Mouse (Mus musculus) spleen, postnatal 4 days (tissue): ENCODE measurements at regions not wholly inside any gene's neighbourhood (a gene's known extent, or its start where the extent isn't known, plus 50 kb on each side); places are given as distances from the start of the nearest gene placed in this dataset.
"Not testable (repeated sequence)": the region's sequence is repeated elsewhere in the genome, so short reads cannot be mapped to it uniquely, and the experiment has no call there.

ENCODE experiments used
- DNase-seq, 2 experiments: peaks; one replicate each; pipeline ENCODE4 v3.0.0; 2022; ENCODE audit warnings: low spot score in 2 of 2

DNA sequence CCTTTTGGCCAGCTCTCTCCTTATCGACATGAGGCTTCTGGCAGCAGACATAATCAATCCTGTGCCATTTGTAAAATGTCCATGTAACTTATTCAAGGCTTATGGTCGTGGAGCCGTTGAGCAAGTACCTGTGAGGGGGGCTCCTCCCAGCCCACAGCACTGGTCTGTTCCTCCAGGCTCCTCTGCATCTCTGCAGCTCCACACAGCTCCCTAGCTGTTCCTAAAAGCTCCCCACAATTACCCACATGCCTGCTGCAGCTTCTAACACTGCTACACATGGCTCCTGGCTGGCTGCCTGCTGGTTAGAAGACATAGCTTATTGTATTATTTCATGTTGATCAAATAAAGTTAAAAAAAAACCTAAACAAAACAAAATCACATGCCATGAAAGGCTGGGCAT, 77.9 kb downstream of the Tcp10c start:
- DNase-seq: not testable (repeated sequence)

DNA sequence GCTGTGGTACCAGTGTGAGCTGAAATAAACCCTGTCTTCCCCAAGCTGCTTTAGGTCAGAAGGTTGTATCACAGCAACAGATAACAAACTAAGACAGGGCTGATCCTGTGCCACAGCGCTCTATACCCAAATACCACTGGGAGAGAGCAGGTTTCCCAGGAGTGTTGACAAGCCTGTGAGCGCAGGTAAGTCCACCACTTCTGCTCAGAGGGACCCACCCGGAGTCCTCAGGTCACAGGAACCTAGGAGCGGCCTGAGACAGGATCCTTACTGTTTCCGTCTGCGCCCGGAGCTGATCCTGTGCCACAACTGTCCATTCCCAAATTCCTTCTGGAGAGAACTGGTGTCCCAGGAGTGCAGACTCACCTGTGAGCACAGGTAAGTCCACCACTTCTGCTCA, 79.8 kb downstream of the Tcp10c start:
- not testable (repeated sequence) for DNase-seq

DNA sequence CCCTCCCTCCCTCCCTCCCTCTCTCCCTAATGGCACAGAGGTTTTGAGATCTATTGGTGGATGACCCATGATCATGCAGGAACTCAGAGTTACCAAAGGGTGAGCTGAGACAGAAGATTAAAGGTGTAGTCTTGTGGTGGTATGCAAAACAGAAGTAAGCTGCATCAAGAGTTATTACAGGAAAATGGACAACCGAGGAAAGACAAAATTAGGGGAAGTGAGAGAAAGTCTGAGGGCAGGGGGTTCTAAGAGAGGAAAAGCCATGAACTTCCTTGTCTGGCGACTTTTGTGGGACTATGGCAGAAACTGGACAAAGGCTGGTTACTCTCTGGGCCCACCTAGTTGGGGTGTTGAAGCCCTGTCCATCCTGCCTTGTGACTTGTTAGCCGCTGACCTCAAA, 84.4 kb downstream of the Tcp10c start:
- DNase-seq: not testable (repeated sequence)

DNA sequence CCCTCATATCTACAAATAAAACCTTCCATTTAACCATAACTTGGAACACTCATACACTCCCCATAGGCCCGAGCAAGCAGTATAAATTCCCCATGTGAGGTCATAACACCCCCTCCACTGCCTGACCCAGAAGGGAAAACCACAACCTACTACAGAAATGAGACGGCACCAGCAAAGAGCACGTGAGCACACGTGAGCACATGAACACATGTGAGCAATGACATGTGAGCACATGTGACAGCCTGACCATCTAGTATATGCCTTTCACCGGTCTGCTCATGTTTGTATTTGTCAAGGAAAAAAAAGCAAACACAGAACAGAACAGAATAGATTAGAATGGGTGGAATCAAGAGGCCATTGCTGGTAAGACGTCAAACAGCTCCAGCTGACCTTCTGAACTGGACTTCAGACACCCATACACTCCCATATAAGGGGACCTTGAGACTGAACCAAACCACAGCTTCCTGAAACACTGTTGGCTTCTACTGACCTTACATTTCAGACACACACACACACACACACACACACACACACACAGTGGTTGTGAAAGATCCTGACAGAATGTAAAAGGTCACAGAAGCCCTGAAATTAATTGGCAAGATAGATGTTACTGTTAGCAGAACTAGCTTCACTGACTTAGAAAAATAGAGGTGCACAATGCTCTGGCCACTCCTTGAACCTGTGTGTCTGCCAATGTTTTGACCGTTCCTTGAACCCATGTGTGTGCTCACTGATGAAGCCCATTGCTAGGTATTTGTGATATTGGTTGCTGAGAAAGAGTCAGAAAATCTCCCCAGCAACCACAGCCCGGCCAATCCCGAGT, 86.5 kb downstream of the Tcp10c start:
- not testable (repeated sequence) for DNase-seq

DNA sequence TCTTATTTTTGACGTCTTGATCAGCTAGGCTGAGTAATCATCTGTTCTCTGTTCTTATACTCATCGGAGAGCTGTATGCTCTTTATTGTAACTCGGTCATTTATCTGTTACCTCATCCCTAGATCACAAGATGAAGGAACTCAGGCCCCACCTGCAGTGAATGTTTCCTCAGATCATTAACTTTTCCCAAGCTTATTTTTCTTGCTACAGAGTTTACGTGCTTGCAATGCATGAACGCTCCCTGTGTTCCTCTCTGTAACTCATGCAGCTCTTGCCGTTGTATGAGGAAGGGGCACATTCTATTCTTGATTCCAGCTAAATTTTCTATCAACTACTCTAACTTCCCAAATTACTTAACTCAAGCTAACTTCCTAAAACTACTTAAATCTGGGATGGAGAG, 87.9 kb downstream of the Tcp10c start:
- DNase-seq: not testable (repeated sequence)

DNA sequence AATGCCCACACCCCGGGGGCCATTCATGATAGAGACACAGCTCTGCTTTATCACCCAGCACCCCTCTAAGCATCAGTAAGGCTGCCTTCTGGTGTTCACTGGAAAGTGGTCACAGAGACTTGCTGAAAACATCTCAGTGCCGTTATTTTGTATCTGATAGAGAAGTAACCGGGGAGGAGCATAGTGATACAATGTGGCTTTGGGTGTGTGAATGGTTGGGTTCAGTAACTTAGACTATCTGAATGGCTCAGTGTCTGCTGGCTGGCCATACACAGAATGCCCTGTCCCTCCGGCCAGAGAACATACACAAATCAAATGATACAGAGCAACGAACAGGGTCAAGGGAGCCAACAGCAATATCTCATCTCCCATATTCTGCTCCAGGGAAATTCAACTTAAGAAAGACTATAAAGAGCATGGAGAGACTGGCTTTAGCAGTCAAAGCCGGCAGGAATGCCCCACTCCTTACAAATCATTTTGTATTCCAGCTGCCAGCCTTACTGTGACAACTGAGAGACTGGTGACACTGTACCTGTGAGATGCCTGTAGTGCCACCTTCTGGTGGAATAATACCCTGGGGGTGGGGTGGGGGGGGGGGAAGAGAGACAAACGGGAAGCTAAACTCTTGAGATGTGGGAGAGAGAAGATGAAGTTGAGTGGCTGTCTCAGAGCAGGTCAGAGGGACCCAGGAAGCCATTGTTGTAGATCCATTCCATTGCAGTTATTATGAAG, 102.7 kb downstream of the Tcp10c start:
- DNase-seq: not testable (repeated sequence)

DNA sequence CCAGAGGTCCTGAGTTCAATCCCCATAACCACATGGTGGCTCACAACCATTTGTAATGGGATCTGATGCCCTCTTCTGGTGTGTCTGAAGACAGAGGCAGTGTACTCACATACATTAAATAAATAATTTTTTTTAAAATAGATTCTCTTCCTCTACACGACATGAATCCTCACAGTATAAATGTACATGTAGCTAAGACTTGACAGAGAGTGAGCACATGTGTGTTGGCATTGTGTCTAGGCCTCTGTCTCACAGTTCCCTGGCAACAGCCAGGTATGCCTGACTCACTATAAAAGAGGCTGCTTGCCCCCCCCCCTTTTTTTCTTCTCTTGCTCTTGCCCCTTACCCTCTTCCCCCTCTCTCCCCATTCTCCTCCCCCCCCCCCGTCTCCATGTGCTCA, 103.6 kb downstream of the Tcp10c start:
- not testable (repeated sequence) for DNase-seq

DNA sequence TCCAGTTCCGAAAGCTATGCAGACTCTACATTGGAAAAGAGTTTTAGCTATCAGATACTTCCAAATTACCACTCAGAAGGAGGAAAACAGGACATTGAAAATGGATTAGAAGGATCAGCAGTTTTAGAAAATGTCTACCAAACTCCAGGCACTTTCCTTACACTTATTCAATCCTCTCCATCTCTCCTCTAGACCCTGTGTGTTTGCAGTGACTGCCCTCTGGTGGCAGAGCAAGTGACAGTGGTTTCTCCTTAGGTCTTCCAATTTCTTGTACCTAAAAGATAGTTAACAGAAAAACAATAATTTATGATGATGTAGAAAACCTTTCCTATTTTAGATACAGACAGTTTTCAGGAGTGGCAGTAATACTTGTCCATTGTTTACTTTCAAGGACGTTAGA, 104.4 kb downstream of the Tcp10c start:
- not testable (repeated sequence) for DNase-seq

DNA sequence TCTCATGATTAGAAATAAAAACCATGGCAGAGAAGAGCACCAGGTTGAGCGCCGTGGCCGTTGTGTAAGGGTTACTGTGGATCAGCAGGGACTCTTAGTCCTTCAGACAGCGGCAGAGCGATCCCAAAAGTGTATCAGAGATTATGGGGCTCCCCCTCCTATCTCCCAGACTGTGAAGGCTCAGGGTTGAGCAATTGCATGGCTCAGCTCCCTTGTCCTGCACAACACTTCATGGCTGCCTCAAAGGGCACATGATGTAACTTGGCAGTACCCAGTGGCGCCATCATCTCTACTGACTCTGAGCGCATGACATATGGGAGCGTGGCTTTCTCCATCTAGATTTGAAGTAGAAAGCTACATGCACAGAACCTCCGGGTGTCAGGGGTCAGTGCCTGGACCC, 108.3 kb downstream of the Tcp10c start:
- DNase-seq: not testable (repeated sequence)

DNA sequence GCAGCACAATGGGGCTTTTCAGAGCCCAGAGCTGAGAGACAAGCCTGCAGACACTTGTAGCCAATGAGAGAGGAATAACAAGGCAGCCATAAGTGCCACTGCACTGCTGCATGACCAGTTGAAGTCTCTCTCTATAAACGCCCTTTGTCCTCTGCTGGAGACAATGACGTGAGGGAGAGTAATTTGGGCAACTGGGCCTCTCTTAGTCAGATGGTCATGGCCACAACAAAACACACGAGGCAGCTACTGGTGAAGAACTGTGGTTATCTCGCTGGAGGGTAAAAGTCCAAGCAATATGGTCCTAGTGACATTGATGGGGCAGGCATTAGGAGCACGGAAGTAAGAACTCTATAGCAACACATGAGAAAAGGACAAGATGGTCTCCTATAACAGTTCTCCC, 111.5 kb downstream of the Tcp10c start:
- not testable (repeated sequence) for DNase-seq

DNA sequence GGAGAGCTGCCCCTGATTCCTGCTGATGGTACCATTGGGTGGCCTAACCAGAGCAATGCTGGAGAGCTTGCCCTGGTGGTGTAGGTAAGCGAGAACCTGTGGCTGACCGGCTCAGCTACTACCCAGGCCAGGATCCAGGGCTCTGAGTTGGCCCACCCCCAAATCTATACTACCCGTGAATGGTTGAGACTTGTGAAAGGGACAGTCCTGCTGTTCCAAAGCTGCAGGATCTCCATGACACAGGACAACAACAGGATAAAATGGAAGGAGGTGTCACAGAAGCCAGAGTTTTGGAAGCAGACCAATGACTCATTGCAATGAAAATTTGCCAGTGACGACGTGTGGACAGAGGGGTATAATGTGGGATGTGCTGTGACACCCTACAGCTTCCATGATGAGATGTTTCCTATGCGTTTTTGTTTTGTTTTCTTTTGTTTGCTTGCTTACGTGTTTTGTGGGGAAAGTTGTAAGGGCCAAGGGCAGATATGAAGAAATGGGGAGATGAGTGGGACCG, 115.6 kb downstream of the Tcp10c start:
- not testable (repeated sequence) for DNase-seq

DNA sequence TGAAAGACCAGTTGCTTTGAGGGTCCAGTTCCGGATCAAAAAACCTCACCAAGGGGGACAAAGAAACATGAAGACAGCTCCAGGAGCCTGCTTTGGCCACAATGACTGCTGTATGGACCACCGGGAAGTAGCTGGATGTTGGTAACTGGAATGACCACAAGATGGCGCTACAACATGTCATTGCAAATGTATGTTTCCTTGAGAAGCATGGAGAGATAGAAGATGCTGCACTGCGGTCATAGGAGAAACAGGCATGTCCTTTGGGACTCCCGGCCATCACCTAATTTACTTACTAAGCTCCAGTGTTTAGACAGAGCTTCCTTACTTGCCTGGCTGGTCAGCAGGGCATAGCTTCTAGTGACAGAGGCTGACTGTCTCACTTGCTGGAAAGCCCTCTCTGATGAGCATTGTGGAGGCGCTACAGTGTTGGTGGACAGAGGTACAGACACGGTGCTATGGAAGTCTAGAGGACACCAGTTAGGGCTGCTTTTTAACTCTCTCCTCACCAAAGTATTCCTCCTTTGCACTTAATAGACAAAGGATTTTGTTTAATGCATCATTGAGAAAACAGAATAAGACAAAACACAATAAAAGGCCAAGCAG, 118.2 kb downstream of the Tcp10c start:
- DNase-seq: peak; percentile 40 to 76

DNA sequence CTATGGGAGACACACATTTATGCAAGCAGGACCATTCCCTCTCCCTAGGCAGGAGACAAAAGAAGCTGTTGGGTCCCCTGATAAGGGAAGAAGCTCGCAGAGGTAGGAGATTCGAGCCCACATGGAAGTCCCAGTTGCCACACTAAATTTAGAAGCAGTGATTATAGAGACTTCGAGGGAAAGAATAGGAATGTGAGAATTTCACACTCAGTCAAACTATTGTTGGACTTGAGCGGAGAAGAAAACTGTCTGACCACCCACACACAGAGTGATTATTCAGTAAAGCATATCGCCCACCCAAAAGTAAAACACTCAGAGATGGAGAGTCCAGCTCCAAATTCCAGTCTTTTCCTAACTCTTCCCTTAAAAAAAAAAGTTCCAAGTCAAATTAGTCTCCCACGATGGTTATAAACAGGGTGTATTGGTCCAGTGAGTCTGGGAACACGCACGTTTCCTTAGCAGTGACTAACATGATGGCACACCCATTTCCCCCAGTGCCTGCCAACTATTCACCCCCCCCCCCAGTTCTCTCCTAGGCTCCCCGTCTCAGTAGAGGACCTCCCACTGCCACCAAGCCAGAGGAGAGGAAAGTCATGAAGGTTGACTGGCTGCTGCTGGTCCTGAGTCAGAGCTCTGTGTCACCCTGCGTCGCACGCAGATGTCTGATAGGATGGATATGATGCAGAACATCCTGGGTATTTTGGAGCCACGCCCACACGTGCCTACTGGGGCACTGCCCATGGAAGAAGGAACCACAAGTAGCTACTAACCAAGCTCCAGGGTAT, 120.1 kb downstream of the Tcp10c start:
- DNase-seq: peak in 1 of 2 experiments; percentile 44

DNA sequence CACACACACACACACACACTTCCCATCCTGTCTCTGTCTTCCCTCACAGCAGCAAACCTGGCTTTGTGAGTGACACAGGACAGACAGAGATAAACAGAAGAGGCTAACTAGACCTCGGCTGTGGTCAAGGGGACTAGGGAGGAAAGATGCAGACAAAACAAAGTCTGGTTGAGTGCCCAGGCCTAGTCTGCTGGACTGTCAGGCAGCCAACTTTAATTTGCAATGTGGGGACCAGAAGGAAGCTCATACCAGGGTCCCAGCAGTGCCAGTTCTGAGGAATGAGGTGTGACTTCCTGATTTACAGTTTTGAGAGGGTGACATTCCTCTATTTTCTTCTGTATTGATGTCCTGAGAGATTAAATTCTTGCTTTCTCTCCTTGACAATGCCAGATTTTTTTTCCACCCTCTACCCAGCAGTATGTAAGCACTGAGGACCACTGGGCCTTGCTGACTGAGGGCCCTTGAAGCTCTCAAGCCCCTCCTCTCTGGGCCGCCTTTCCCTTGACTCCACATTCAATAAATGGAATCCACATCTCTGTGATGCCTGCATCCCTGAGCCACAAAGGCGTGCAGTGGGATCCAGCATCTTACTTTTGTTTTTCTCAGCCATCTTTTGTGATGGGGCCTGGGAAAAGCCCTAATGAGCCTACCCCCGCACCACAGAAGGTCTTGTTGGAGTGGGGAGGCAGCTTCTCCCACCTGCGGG, 124.6 kb downstream of the Tcp10c start:
- peak in 1 of 2 experiments; percentile 44 for DNase-seq

DNA sequence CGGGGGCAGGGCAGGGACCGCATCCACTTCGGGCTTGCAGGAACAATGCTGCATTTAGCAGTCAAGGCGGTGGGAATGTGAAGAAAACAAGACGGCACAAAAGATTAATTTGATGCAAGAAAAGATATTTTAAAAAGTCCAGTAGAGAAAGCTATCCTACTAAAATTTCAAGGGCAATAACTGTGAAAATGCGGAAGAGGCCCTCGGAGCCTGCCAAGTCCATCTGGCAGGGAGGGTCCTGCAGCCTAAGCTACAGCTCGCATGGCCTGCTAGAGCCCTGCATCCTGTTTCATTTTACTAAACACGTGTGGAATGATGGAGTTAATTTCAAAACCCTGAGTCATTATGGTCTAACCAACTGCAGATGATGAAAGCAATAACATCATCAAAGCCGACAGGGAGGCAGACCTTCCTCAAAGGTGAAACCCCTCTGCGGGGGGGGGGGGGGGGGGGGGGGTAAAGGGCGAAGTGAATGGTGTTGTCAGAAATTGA, 125.2 kb downstream of the Tcp10c start:
- DNase-seq: peak in 1 of 2 experiments; percentile 33

DNA sequence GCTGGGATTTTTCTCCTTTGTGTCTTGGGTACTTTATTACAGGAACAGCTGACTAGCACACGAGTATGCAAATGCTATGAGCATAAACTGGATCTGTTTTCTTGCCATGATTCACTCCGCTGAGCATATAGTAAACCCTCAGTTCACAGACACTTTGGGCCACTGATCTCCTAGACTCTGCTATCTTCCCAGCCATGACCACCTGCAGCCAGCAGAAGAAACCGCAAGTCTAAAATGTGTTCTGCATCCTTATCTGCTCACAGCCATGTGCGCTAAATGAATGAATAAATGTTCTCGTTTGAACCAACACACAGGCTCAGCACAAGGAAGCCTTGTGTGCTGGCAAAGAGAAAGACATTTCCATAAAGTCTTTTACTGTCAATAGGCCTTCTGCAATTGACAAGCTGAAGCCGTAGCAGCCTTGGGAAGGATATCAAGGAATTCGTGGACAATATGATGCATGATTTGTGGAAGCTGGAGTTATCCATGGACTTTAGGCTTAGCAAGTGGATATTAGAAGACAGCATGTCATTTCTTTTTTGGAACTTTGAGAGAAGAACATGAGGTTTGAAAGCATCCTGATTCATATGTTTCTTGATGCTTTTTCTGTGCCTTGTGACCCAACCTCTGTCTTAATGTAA, 127.2 kb downstream of the Tcp10c start:
- peak in 1 of 2 experiments; percentile 45 for DNase-seq

DNA sequence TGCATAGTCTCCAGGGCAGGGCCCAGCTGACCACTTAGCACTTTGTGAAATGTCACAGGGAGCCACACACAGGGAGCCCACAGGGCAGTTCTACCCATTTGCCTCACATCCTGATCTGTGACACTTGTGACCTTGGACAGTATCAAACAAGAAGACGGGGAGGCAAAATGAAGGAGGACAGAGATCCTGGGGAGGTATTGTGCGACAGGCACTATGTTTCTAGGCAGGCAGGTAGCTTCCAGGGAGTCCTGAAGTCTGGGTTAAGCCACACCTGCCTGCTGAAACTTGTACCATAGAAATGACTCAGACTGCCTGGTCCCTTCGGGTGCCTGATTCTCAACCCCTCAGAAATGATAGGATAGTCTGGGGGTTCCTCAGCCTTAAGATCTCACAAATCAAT, 127.8 kb downstream of the Tcp10c start:
- DNase-seq: peak in 1 of 2 experiments; percentile 52

DNA sequence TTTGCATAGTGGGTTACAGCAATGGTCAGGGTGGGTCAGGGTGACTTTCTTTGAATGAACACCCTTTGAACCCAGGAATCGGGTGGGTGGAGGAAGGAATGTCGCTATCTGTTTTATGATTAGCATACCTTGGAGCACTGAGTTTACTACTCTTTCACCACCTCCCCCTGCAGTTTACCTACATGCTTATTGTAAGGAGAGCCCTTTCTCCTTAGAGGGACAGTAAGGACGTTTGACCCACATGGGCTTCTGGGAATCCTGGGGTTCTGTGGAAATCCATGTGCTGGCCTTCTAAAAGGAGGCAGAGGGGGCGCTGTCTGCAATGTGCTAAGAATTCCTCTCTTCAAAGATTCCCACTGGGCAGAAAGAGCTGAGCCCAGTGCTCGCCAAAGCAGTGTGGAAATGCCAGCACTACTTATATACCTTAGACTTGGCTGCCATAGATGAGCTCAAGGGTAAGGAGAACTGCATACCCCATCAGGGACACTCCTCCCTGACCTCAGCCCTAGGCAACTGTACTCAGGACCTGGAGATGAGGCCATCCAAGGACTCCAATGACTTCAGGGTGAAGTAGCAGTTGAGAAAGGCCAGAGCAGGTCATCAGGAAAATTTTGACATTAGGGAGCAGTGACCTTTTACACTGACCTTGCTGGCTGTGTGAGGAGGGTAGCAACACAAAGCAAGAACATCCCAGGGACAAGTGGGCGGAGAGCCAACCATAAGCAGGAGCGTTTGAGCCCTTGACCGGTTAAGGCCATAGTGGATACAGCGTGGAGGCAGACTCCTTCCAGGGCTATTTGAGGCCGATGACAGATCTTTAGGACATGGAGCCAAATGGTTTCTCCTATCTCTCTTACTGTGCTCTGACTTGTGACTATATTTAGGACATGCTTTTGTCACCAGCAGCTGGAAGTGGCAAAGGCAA, 133.2 kb downstream of the Tcp10c start:
- DNase-seq: peak in 1 of 2 experiments; percentile 33
